Mouse (Mus musculus) CH12.LX (cell line): ENCODE data around the gene Slc23a2.
A peak's percentile ranks its signal among the peaks of the same experiment; 100 is the strongest.

Experiments used
- CHD2 ChIP-seq: IDR thresholded peaks from 2 replicates; pipeline ENCODE4 v1.6.1; 2011; ENCODE audit warnings: low read length, improper control_type of control experiment
- CTCF ChIP-seq, 2 experiments: IDR thresholded peaks in 1 of 2; conservative IDR thresholded peaks in 1 of 2; 2 replicates each; pipeline ENCODE4 v1.5.1; 2011 to 2012; ENCODE audit warnings: low read depth in 2 of 2, low read length in 2 of 2, improper control_type of control experiment in 1 of 2, inconsistent platforms in 1 of 2, mild to moderate bottlenecking in 1 of 2, moderate library complexity in 1 of 2
- E2F4 ChIP-seq: IDR thresholded peaks from 2 replicates; pipeline ENCODE4 v1.6.1; 2011; ENCODE audit warnings: low read depth, low read length, improper control_type of control experiment; ENCODE audit not compliant: insufficient replicate concordance
- EP300 ChIP-seq: IDR thresholded peaks from 2 replicates; pipeline ENCODE4 v1.6.1; 2011; ENCODE audit warnings: low read length, improper control_type of control experiment
- KAT2A ChIP-seq: IDR thresholded peaks from 2 replicates; pipeline ENCODE4 v1.6.1; 2012; ENCODE audit warnings: low read length, improper control_type of control experiment, inconsistent platforms; ENCODE audit not compliant: insufficient replicate concordance
- MAZ ChIP-seq: IDR thresholded peaks from 2 replicates; pipeline ENCODE4 v1.6.1; 2012; ENCODE audit warnings: low read depth, mild to moderate bottlenecking, inconsistent platforms, low read length, improper control_type of control experiment, moderate library complexity
- MEF2A ChIP-seq: IDR thresholded peaks from 2 replicates; pipeline ENCODE4 v1.6.1; 2014; ENCODE audit warnings: low read depth, mild to moderate bottlenecking, inconsistent platforms, low read length, improper control_type of control experiment, borderline replicate concordance
- MXI1 ChIP-seq: IDR thresholded peaks from 2 replicates; pipeline ENCODE4 v1.6.1; 2011; ENCODE audit warnings: mild to moderate bottlenecking, low read depth, low read length, improper control_type of control experiment
- MYC ChIP-seq: IDR thresholded peaks from 2 replicates; pipeline ENCODE4 v1.6.1; 2011; ENCODE audit warnings: low read depth, mild to moderate bottlenecking, improper control_type of control experiment, low read length
- NRF1 ChIP-seq: IDR thresholded peaks from 2 replicates; pipeline ENCODE4 v1.6.1; 2014; ENCODE audit warnings: low read depth, mild to moderate bottlenecking, inconsistent platforms, low read length, improper control_type of control experiment, moderate library complexity
- POLR2A ChIP-seq: IDR thresholded peaks from 2 replicates; pipeline ENCODE4 v1.6.1; 2011; ENCODE audit warnings: low read depth, mild to moderate bottlenecking, improper control_type of control experiment, low read length
- ZMIZ1 ChIP-seq: IDR thresholded peaks from 2 replicates; pipeline ENCODE4 v1.6.1; 2012; ENCODE audit warnings: low read depth, mild to moderate bottlenecking, inconsistent platforms, low read length, improper control_type of control experiment

GRCm38 (mm10) chr2:132094441-132095230 lies 50.3 kb downstream of the Slc23a2 start:
- TF ChIP-seq POLR2A = 0 out of 2 replicates have a peak, but pooled peaks have one; percentile 39
- TF ChIP-seq EP300 = peak; percentile 87
- TF ChIP-seq CTCF (conservative IDR thresholded peaks at IDR 0.05 in 1 of 2, IDR thresholded peaks at IDR 0.05 in 1 of 2; ENCODE audit: low read depth in 2 of 2, low read length in 2 of 2) = peak in 1 of 2 experiments; percentile 50; a peak in 2 of 4 replicates
- no peak for TF ChIP-seq E2F4
- TF ChIP-seq MAZ = no peak
- TF ChIP-seq NRF1 = peak; percentile 65
- 0 out of 2 replicates have a peak, but pooled peaks have one; percentile 49 for TF ChIP-seq MYC
- TF ChIP-seq ZMIZ1 = no peak
- 0 out of 2 replicates have a peak, but pooled peaks have one; percentile 27 for TF ChIP-seq MXI1
- no peak for TF ChIP-seq KAT2A
- TF ChIP-seq CHD2 = peak; percentile 70
- no peak for TF ChIP-seq MEF2A
